Mouse (Mus musculus) mouse embryonic stem cell (cell line): ENCODE data around the gene Lgals12.

ENCODE experiments used
- in situ Hi-C, 2 experiments: fragments of 300-500 bp; cut with MboI; formaldehyde crosslinking; loops; 1 replicate in 1 of 2; 3 replicates in 1 of 2; pipeline ENCODE4 v1.14.3; 2019 to 2020; ENCODE audit warnings: low sequenced_read_pairs in 2 of 2, low pct_unique_long_range_greater_than_20kb in 1 of 2, mixed read lengths in 1 of 2; ENCODE audit not compliant: unreplicated experiment in 1 of 2

Lgals12 gene

DNA sequence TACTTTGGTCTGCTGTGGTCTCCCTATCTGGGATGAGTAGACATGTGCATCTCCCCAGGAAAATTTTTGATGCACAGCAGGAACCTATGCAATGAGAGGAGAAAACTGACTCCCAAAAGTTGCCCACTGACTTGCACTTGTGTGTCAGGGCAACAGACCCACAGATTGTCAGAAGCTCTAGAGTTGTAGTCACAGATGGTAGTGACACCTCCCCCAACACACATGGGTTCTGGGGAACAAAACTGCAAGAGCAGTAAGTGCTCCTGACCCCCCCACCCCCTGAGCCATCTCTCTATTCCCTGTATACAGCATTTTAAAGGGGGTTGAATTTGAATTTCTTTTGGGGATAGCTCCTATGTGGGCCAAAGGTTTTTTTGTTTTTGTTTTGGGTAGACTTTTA is 16.2 kb downstream of the Lgals12 start:
- in situ Hi-C loops = no loop called here

DNA sequence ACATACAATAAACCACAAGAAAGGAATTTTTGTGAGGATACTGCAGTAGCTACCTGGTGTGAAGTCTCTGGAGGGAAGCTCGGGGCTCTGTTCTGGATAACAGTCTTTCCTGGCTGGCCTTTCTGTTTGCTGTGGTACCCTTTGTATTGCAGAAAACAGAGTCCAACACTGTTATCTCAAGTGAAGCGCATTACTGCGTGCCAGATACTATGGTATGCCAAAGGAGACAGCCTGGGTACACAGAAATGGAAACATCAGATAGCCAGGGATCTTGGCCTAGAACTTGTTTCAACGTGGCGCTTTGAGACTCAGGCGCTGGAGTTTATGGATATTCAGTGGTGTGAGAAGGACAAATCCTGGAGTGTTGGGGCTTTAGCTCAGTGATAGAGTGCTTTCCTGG is 21.2 kb downstream of the Lgals12 start:
- in situ Hi-C loops = no loop called here

DNA sequence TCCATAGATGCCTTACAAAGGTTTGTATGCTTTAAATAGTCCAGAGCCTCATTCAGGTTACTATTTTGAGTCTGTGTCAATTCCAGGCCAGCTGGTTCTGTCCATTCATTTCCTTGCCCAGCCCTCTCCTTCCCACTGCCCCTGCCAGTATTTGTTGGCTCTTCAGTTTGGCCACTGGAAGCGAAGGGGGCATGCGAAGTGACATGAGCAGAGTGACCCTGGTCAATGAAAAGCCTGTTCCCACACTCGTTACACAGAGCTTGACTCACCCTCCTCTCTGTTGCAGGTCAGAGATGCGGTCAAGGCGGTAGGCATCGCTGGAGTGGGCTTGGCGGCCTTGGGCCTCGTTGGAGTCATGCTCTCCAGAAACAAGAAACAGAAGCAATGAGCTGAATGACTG is 21.7 kb downstream of the Lgals12 start:
- in situ Hi-C loops = no loop called here

DNA sequence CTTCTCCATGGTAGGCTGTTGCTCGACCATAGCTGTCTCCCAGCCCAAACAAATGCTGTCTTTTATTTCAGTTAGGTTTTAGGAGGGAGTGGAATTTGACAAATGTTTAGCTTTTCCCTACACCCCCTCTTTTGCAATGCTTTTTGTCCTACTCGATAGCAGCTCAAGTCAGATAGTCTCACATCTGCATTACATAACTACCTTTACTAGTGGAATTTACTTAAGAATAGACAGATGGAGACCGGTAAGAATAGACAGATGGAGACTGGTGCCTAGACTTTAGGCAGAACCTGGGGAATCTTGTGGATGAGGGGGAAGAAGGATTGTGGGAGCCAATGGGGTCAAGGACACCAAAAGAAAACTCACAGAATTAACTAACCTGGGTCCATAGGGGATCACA is 23.4 kb downstream of the Lgals12 start:
- in situ Hi-C loops = no loop called here

DNA sequence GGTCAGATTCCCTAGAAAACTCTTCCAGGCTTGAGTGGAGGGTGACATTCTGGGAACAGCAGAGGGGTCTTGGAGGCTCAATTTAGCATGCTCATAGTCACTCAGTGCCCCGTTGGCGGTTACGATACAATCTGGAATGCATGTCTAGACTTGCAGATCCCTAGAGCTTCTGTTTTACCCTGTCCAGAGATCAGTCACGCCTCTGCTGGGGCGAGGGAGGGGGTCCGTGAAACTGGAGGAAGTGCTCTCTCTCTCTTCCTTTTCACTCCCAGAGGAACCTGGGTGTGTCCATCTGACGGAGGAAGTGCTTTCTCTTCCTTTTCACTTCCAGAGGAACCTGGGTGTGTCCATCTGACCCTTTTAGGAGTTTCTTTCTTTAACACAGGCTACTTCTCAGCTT is 23.9 kb downstream of the Lgals12 start:
- in situ Hi-C loops = no loop called here

DNA sequence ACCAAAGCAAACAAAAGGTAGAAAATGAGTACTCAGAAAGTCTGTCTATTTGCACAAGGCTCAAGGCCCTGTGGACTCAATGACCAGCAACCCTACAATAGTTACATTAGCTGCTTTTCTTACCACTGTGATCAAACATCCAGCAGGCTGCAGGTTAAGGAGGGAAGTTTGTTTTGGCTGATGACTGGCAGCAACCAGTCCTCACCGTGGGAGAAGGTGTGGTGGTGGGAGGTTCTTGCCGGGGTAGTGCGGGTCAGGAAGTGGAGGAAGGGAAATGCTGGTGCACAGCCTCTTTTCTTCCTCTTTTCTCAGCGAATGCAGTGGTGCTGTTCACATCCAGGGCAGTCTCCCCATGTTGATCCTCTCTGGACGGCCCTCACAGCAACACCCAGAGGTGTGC is 26.0 kb downstream of the Lgals12 start:
- in situ Hi-C loops = no loop called here

DNA sequence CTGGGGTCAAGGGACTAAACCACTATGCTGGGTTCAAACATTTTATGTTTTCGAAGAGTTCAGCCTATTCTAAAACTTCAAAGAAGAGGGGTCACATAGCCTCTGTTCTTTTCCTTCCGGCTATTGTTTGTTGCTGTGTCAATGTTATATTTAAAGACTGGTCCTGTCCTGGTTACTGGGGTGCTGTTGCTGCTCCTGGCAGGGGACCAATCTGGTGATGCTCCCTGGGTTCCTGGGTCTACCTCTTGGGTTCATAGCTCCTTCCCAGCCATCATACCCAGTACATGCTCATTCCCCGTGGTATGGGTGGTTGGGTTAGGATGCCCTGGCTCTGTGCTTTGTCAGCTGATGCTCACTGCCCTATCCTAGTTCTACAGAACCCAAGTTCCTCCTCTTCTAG is 29.3 kb downstream of the Lgals12 start:
- in situ Hi-C loops = no loop called here

DNA sequence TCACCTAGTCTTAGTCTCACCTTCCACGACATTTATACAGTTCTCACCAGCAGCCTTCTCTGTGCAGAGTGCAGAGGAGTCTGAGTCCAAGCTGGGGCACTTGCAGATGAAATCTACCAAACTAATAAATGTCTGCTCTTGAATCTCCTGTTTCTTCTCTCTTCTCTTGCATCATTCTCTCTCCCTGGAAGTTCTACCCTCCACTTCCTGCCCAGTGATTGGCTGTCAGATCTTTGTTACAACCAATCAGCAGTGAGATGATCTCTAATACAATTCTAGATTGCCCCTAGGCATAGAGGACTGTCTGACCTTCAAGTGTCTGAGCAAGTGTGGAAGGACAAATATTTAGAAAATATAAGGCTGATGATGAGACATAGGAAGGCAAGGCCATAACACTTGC is 30.8 kb downstream of the Lgals12 start:
- in situ Hi-C loops = no loop called here

DNA sequence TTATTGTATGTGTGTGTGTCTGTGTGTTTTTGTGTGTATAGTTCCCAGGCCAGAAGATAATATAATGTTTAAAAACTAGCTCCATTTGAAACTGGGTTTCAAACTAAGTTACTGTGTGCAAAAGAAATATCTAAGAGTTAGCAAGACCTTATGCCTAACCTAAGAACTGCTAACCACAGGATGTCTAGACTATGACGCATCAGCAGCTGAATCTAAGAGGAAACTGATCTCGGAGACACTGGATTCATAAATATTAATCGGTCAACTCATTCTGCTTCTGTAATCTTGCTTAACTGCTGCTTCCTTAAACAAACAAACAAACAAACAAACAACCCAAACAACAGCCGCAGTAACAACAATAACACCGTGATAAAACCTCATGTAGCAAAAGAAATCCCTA is 37.3 kb downstream of the Lgals12 start:
- in situ Hi-C loops = no loop called here

DNA sequence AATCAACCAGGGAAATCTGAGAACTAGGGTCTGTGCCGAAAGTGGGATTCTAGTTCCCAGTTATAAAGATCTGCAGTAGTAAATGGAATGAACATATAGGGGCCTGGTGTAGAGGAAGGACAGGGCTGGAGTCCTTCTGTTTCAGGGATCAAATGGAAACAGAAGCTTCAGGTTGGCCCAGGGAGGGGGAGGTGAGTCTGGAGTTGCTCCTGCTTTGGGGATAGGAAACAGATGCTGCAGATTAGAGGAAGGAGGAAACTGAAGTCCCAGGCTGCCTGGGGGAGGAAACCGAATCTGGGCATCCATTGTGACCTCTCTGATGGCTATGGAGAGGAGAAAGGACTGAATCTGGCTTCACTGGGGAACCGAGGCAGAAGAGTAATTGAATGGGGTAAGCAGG is 38.6 kb downstream of the Lgals12 start:
- in situ Hi-C loops = no loop called here

DNA sequence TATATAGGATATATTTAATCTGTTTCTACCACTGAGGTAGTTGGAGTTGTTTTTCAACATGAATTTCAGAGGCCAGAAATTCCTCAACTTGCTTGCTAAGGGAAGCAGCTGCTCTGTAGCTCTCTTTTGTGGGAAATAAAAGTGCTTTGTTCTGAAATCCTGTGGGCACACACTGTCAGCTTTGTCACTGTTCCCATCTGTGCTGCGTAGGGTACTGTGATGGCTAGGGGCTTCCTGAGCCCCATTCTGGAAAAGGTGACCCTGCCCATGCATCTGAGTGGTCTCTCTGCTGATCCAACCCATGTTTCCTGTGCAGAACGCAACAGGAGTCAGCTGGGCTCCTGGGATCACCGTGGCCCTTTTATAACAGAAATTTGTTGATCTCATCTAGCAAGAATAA is 40.2 kb downstream of the Lgals12 start:
- in situ Hi-C loops = no loop called here

DNA sequence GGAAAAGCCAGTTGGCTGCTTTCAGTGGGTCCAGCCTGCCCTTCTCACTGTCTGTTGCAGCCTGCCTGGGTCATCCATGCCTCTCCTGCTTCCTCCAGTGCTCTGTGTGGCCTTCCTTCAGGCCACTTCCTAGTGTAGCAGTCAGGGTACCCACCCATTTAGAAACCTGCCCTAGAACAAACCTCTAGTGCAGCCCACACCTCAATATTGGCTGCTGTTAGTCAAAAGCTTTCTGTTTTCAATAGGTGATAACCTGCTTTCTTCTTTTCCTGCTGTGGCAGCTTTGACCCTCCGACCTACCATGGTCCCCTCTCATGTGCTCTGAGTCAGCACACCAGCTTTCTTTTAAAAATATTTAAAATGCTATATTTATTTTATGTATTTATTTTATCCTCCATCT is 42.5 kb downstream of the Lgals12 start:
- in situ Hi-C loops = no loop called here

DNA sequence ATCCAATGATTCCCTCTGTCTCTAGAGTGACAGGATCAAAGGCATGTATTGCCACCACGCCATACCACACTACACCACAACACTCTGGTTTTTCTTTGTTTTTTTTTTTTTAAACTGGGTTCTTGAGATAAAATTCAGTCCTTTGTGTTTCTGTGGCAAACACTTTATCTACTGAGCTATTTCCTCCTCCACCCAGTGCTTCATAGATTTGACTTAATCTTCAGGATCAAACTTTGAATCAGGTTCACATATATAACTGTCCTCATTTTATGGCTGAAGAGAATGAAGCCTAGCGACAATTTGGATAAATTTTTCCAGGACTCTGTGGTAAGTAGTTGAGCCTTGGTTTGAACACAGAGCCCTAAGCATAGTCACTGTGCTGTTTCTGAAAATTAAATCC is 43.3 kb downstream of the Lgals12 start:
- in situ Hi-C loops = no loop called here

DNA sequence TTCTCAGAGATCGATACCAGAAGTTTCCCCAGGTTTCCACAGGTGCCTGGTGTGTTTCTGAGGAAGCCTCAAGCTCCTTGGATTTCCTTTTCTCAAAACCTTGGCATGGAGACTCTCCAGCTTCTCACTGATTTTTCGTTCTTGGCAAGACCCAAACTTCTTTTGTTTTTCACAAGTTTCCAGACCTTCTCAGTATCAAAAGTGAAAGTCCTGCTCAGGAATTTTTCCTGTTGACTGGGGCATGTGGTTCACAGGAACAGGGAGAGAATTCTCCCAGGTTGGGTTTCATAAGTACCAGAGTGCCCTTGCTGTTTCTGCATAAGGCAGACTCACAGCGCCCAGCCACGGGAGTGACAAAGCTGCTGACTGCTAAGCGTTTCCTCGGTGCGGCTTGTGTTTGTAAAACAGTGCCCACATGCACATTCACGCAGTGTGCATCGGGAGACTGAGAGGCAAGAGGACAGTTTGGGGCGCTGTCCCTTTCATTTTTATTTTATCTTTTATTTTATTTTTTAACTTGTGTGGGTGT is 44.3 kb downstream of the Lgals12 start:
- in situ Hi-C loops = no loop called here

DNA sequence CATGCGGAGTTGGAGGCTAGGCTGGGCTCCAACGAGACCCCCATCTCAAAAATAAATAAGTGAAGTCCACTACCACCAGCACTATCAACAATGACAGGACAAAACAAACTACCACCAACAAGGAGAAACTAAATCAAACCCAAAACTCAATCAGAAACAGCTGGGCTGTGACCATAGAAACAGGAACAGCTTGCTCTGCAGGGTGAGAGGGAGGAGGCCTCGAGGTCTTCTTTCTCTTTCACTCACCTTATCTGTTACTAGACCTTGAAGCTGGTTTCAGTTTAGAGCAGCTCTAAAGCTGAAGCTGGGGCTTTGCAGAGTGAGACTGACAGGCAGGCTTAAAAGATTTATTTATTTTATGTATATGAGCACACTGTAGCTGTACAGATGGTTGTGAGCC is 45.5 kb downstream of the Lgals12 start:
- in situ Hi-C loops = no loop called here

DNA sequence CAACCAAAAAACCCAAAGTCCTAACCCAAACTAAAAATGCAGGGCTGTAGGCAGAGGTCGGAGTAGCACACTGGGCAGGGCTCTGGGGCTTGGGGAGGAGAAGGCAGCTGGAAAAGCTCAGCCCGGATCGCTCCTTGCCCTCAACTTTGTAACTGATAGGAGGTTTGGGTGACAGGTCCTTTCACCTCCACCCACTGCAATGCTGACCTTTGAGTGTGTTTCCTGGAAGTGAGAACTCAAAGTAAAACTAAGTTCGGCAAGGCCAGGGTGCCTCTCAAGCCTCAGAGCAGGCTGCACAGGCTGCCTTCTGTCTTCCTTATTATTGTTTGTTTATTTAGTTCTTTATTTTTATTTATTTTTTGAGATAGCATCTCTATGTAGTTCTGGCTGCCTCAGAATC is 47.0 kb downstream of the Lgals12 start:
- in situ Hi-C loops = no loop called here

DNA sequence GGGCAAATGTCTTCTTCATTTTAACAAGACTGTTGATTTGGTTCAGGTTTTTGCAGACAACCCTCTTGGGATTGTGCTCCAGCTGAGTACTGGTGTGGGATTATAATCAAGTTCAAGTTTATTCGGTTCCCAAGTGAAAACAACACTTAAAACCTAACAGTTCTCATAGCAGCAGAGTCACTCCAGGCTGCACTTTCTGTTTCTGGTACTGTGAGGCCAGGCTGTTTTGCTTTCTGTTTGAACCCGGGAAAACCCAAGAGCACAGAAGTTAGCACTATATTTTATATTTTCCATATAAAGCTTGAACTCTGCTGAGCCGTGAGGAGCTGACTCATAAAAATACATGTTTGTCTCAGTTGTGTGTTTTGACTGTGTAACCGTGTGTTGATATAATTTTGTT is 48.3 kb downstream of the Lgals12 start:
- in situ Hi-C loops = no loop called here

DNA sequence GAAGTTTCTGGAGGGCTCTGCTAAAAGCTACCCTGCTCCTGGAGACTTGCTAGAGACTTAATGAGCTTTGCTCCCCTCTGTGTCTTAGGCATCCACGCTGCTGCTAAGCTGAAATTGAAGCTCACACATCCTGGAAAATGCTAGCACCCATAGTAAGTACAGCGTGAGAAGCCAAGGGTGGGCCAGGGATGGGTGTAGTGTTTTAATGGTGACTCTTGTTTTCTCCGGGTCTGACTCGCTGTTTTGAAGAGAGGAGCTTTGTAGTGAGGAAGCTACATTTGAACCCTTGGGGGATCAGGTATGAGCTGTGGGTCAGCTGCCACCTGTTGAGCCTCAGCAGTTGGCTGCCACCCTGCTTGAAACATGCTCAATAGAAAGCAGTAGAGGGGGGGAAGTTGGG is 49.1 kb downstream of the Lgals12 start:
- in situ Hi-C loops = no loop called here

DNA sequence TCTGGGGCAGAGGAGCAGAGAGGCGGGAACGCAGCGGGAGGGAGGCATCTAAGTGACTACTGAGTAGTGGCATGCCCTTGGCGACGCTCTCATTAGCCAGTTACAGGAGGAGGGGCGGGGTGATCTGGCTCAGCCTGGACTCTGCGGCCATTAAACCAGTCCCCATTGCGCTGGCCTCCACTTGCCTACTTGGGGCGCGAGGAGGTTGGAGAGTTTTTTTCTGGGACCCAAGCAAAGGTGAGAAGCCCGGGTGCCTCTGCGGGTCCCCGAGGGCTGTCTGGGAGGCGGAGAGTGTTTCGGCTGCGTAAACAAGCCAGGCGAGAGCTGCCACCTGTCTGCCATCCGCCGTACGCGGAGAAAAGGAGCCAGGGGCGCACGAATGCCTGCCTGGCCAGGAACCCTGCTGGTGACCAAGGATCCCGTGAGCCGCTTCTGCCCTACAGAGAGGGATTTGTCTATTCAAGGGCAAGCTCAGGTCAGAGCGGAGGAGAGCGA is 49.6 kb downstream of the Lgals12 start, which contains the start of gene Pla2g16:
Pla2g16 (plus strand) TSS at position 132 of the 495 bp plus-strand sequence.
- in situ Hi-C loops = no loop called here

DNA sequence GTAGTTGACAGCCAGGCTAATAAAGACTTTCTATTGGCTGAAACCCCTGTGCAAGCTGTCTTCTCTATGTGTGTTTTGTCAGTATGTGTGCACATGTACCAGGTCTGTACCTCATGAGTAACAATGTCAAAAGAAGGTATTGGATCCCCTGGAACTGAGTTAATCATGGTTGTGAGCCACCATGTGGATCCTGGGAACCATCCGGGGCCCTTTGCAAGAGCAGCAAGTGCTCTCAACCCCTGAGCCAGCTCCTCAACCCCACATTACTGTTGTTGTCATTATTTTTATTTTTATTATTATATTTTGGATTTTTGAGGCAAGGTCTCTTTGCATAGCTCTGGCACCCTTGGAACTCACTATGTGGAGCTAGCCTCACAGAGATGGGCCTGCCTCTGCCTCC is 50.4 kb downstream of the Lgals12 start:
- in situ Hi-C loops = no loop called here

DNA sequence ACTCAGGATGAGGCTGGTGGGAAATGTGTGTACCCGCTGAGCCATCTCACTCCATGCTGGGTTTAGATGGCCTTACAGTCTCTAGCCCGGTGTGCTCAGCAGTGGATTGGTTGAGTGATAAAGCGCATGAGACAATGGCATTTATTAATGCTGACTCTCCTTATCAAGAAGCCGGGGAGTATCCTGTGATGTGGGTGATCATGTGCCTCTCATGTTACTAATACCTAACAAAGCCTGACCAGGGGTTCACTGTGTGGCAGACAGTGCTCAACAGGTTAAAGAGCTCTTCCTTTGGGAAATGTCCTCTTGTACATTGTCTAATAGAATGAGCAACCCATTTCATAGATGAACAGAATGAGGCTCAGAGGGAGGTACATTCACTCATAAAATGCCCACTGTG is 52.1 kb downstream of the Lgals12 start:
- in situ Hi-C loops = no loop called here
